Mouse (Mus musculus) C2C12 (cell line): Measurements from ENCODE around the gene Rap1b.

Source experiments
- CTCF ChIP-seq: IDR thresholded peaks from one replicate; pipeline ENCODE4 v1.5.1; 2011; ENCODE audit not compliant: control insufficient read depth, insufficient read depth, insufficient read length
- MAX ChIP-seq: IDR thresholded peaks from one replicate; pipeline ENCODE4 v1.6.1; 2011; ENCODE audit warnings: mild to moderate bottlenecking, control low read depth
- USF1 ChIP-seq: IDR thresholded peaks from one replicate; pipeline ENCODE4 v1.6.1; 2011; ENCODE audit warnings: low read depth, mild to moderate bottlenecking, control low read depth, moderate library complexity

DNA sequence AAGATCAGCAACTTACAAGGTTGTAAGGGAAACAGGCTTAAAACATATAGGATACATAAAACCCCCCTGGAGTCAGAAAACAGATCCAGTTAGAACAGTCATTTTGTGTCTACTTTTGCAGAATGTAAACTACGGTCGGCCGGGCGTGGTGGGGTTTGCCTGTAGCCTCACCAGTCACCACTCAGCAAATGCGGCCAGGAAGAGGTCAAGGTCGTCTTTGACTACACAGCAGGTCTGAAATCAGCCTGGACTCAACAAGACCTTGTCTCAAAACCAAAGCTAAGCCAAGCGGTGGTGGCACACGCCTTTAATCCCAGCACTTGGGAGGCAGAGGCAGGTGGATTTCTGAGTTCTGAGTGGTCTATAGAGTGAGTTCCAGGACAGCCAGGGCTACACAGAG lies 34.3 kb downstream of the Rap1b start:
- no peak for TF ChIP-seq CTCF
- TF ChIP-seq USF1, result no peak
- TF ChIP-seq MAX, result no peak
